Mouse (Mus musculus) heart, embryonic 16.5 days (tissue): Measurements from ENCODE around the gene Gm10837. TPM values are rescaled to one million over a fixed set of nuclear protein-coding genes. Genes with fewer than 3 reads are reported as not detected.

ENCODE experiments used
- ATAC-seq: fragments of 200-750 bp; cut with Nextera tagmentation; replicated peaks from 2 replicates; pipeline ENCODE4 v1.8.0; 2017; ENCODE audit warnings: moderate number of reproducible peaks; ENCODE audit not compliant: insufficient read depth, low FRiP score; ENCODE audit errors: extremely low read depth
- H3K27ac ChIP-seq: fragments of 300-500 bp; sonication (generic); 2 replicates; pipeline ENCODE4 v1.5.1; 2014; ENCODE audit warnings: mild to moderate bottlenecking, low read length, control low read depth, moderate library complexity
- H3K27me3 ChIP-seq: fragments of 300-500 bp; sonication (generic); 2 replicates; pipeline ENCODE4 v1.6.1; 2014; ENCODE audit warnings: low read length, mixed read lengths; ENCODE audit not compliant: control insufficient read depth, insufficient read depth
- H3K36me3 ChIP-seq: fragments of 300-500 bp; sonication (generic); 2 replicates; pipeline ENCODE4 v1.6.1; 2014; ENCODE audit not compliant: control insufficient read depth, insufficient read depth
- H3K4me1 ChIP-seq: fragments of 300-500 bp; sonication (generic); 2 replicates; pipeline ENCODE4 v1.6.1; 2014; ENCODE audit warnings: low read length, mixed read lengths; ENCODE audit not compliant: control insufficient read depth, insufficient read depth
- H3K4me2 ChIP-seq: fragments of 300-500 bp; sonication (generic); 2 replicates; pipeline ENCODE4 v1.6.1; 2014; ENCODE audit warnings: low read depth, mild to moderate bottlenecking, control low read depth, low read length
- H3K4me3 ChIP-seq: fragments of 300-500 bp; sonication (generic); 2 replicates; pipeline ENCODE4 v1.5.1; 2014; ENCODE audit warnings: mild to moderate bottlenecking, control low read depth, low read length
- H3K9ac ChIP-seq: fragments of 300-500 bp; sonication (generic); 2 replicates; pipeline ENCODE4 v1.6.1; 2014; ENCODE audit warnings: low read length, control low read depth
- H3K9me3 ChIP-seq: fragments of 300-500 bp; sonication (generic); replicated peaks from 2 replicates; pipeline ENCODE4 v1.6.1; 2016; ENCODE audit warnings: low read length; ENCODE audit not compliant: control insufficient read depth
- WGBS: fragments of 180-500 bp; shearing (Covaris S2); extraction: QIAGEN DNeasy Blood & Tissue Kit; methylation state at CpG from one replicate; pipeline ENCODE4 v1.1.7; 2014; 5-methylcytosine and 5-hydroxymethylcytosine counted together
- polyA plus RNA-seq: library from polyadenylated mRNA; unstranded; fragments of >200 nt; fragmentation: Nextera tagmentation; extraction: Ambion mirVana; gene quantifications from 2 replicates; pipeline ENCODE4 v1.2.1, GENCODE M21; 2015

The Gm10837 gene
- polyA plus RNA-seq, 1 experiment from 2014 or later = not detected

- Histone ChIP-seq H3K27me3 (peaks cover 48% of the 10 kb centered on the region), H3K9me3 (0 out of 2 replicates have a peak, but pooled peaks cover 2% of the 10 kb centered on the region), H3K4me1 (peaks cover 5% of the 10 kb centered on the region), H3K4me3 (no peak overlapping the region), H3K27ac (no peak overlapping the region), H3K9ac (no peak overlapping the region), H3K4me2 (no peak overlapping the region), H3K36me3 (no peaks in the 10 kb centered on the region)
- ATAC-seq = no peak
- WGBS = 78% methylated on average over 6 of the region's 6 CpGs
Observed at GRCm38 (mm10) chr14:122491521-122491920, 1.1 kb downstream of the Gm10837 start.

- H3K9me3 ChIP-seq = 0 out of 2 replicates have a peak, but pooled peaks cover 2% of the 10 kb centered on the region
- H3K27me3 ChIP-seq = peaks cover 46% of the 10 kb centered on the region
- no peak overlapping the region for H3K27ac ChIP-seq
- H3K36me3 ChIP-seq = no peaks in the 10 kb centered on the region
- 60% methylated on average over 1 of the region's 1 CpGs for WGBS
- H3K9ac ChIP-seq = no peak overlapping the region
- peaks cover 5% of the 10 kb centered on the region for H3K4me1 ChIP-seq
- no peak overlapping the region for H3K4me3 ChIP-seq
- no peak for ATAC-seq
- H3K4me2 ChIP-seq = no peak overlapping the region
Observed at GRCm38 (mm10) chr14:122492015-122492414, 1.6 kb downstream of the Gm10837 start.

GRCm38 (mm10) chr14:122509058-122509457 lies 18.7 kb downstream of the Gm10837 start:
- no peak overlapping the region for H3K27ac ChIP-seq
- H3K36me3 ChIP-seq = no peaks in the 10 kb centered on the region
- 0 out of 2 replicates have a peak, but pooled peaks cover 4% of the 10 kb centered on the region for H3K27me3 ChIP-seq
- WGBS = 17% methylated on average over 2 of the region's 2 CpGs
- H3K4me2 ChIP-seq = no peak overlapping the region
- ATAC-seq = no peak
- no peak overlapping the region for H3K4me3 ChIP-seq
- no peak overlapping the region for H3K9ac ChIP-seq
- H3K4me1 ChIP-seq = no peaks in the 10 kb centered on the region
- H3K9me3 ChIP-seq = no peaks in the 10 kb centered on the region

- Histone ChIP-seq H3K27me3 (0 out of 2 replicates have a peak, but pooled peaks cover 4% of the 10 kb centered on the region), H3K4me2 (no peak overlapping the region), H3K9ac (no peak overlapping the region), H3K4me3 (no peak overlapping the region), H3K9me3 (no peaks in the 10 kb centered on the region), H3K36me3 (no peaks in the 10 kb centered on the region), H3K27ac (no peak overlapping the region), H3K4me1 (no peaks in the 10 kb centered on the region)
- ATAC-seq = no peak
- WGBS = 67% methylated on average over 3 of the region's 3 CpGs
Observed at GRCm38 (mm10) chr14:122511519-122511918, 21.1 kb downstream of the Gm10837 start.

GRCm38 (mm10) chr14:122513511-122514036 lies 23.2 kb downstream of the Gm10837 start:
- 0 out of 2 replicates have a peak, but pooled peaks cover 4% of the 10 kb centered on the region for H3K27me3 ChIP-seq
- H3K27ac ChIP-seq = no peak overlapping the region
- WGBS = 41% methylated on average over 1 of the region's 1 CpGs
- no peaks in the 10 kb centered on the region for H3K4me1 ChIP-seq
- H3K9ac ChIP-seq = no peak overlapping the region
- no peak overlapping the region for H3K4me3 ChIP-seq
- no peak overlapping the region for H3K4me2 ChIP-seq
- no peaks in the 10 kb centered on the region for H3K36me3 ChIP-seq
- no peak for ATAC-seq
- H3K9me3 ChIP-seq = no peaks in the 10 kb centered on the region

GRCm38 (mm10) chr14:122528475-122528874 lies 38.1 kb downstream of the Gm10837 start:
- H3K9ac ChIP-seq = no peak overlapping the region
- WGBS = 65% methylated on average over 4 of the region's 4 CpGs
- H3K4me1 ChIP-seq = peaks cover 2% of the 10 kb centered on the region; the same call in 1 of the 2 replicates
- H3K27ac ChIP-seq = no peak overlapping the region
- H3K4me3 ChIP-seq = no peak overlapping the region
- H3K27me3 ChIP-seq = no peaks in the 10 kb centered on the region
- no peak for ATAC-seq
- peaks cover 7% of the 10 kb centered on the region; the same call in 1 of the 2 replicates for H3K9me3 ChIP-seq
- no peaks in the 10 kb centered on the region for H3K36me3 ChIP-seq
- no peak overlapping the region for H3K4me2 ChIP-seq

- peak within 1 kb of the TSS; percentile 94 for H3K4me2 ChIP-seq
- H3K9ac ChIP-seq = peak within 1 kb of the TSS; percentile 81
- peak within 1 kb of the TSS; percentile 89 for H3K4me3 ChIP-seq
- no peaks in the 10 kb centered on the region for H3K9me3 ChIP-seq
- H3K27me3 ChIP-seq = no peaks in the 10 kb centered on the region
- peak; percentile 99 for ATAC-seq
- H3K36me3 ChIP-seq = no peaks in the 10 kb centered on the region
- WGBS = 2% methylated on average over 54 of the region's 54 CpGs
- peaks cover 13% of the 10 kb centered on the region for H3K4me1 ChIP-seq
- peak within 1 kb of the TSS; percentile 63 for H3K27ac ChIP-seq
Observed at GRCm38 (mm10) chr14:122534017-122534924, 43.9 kb downstream of the Gm10837 start, which contains the start of gene Pcca. Gene Pcca, plus strand, starts transcription at chr14:122534324.

GRCm38 (mm10) chr14:122535986-122536385 lies 45.6 kb downstream of the Gm10837 start:
- H3K27ac ChIP-seq = no peak overlapping the region
- ATAC-seq = no peak
- H3K27me3 ChIP-seq = no peaks in the 10 kb centered on the region
- WGBS = 88% methylated on average over 1 of the region's 1 CpGs
- peaks cover 13% of the 10 kb centered on the region for H3K4me1 ChIP-seq
- no peaks in the 10 kb centered on the region for H3K36me3 ChIP-seq
- no peak overlapping the region for H3K4me3 ChIP-seq
- H3K9me3 ChIP-seq = no peaks in the 10 kb centered on the region
- no peak overlapping the region for H3K4me2 ChIP-seq
- no peak overlapping the region for H3K9ac ChIP-seq
